Mouse (Mus musculus) fat pad, adult 2 months (tissue): Measurements from ENCODE around the gene Rabl2.

Experiments used
- DNase-seq: peaks from one replicate; pipeline ENCODE4 v3.0.0-alpha.2; 2011; ENCODE audit warnings: low read depth, low spot score; ENCODE audit errors: extremely low read depth

Rabl2 gene

GRCm38 (mm10) chr15:89555591-89555990 lies 36.1 kb downstream of the Rabl2 start:
- DNase-seq: no peak

- DNase-seq: no peak
Observed at GRCm38 (mm10) chr15:89551733-89552132, 40.0 kb downstream of the Rabl2 start.

- DNase-seq: no peak
Observed at GRCm38 (mm10) chr15:89550506-89550905, 41.2 kb downstream of the Rabl2 start.

GRCm38 (mm10) chr15:89548837-89549236 lies 42.9 kb downstream of the Rabl2 start:
- DNase-seq: no peak

- DNase-seq: no peak
Observed at GRCm38 (mm10) chr15:89547824-89548601, 43.7 kb downstream of the Rabl2 start.

- no peak for DNase-seq
Observed at GRCm38 (mm10) chr15:89547321-89547720, 44.4 kb downstream of the Rabl2 start.

GRCm38 (mm10) chr15:89544171-89544570 lies 47.6 kb downstream of the Rabl2 start:
- no peak for DNase-seq

GRCm38 (mm10) chr15:89533843-89534207 lies 57.9 kb downstream of the Rabl2 start:
- no peak for DNase-seq

GRCm38 (mm10) chr15:89532924-89533842 lies 58.5 kb downstream of the Rabl2 start:
- no peak for DNase-seq
